Mouse (Mus musculus): ENCODE data around the gene Lepr. TPM values are rescaled to one million over a fixed set of nuclear protein-coding genes. Genes with fewer than 3 reads are reported as not detected.

The Lepr gene
- total and polyA plus RNA-seq, 3 experiments = 0.04 TPM; not detected in 2

DNA sequence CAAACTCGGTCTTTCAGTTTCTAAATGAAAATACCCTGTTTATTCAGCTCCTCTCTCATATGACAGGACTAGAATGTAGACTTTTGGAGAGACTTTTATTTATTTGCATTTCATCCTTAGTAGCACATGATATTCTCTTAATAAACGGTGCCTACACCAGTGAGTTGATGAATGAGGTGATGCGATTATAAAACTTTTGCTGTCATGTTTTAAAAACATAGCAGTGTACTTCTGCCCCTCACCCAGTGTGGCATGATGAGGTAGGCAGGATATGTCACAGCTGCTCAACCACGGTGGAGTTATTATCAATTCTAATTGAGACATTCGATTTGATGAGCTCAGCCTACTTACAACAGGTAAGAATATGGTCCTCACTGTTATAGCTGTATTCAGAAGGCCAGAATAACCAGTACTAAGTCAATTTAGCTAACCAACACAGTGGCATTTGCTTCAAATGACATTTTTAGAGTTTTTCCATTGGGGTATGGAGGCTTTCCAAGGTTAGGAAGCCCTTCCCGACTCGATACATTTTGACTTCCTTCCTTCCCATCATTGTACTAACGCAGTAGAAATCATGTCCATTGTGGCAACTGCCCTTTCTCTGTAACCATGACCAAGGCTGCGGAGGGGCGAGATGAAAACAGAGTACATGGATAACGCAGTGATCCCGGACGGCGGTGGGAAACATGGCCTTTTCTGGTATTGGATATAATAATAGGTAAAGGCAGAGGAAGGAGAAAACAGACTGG is 16.1 kb upstream of the Lepr start:
- Histone ChIP-seq H3K4me1 (ENCODE audit: control insufficient read depth in 1 of 2, insufficient read depth in 2 of 2, low read length in 2 of 2) (no peaks in the 10 kb centered on the region), H3K27ac (ENCODE audit: control insufficient read depth, low read depth, low read length) (no peak overlapping the region), H3K4me3 (ENCODE audit: control insufficient read depth in 1 of 2, insufficient read depth in 1 of 2, low read depth in 2 of 2, low read length in 2 of 2) (no peak overlapping the region), H3K36me3 (ENCODE audit: control insufficient read depth in 1 of 2, insufficient read depth in 2 of 2, low read length in 2 of 2) (no peaks in the 10 kb centered on the region), H3K79me2 (ENCODE audit: control insufficient read depth, insufficient read depth, low read length, poor library complexity) (no peaks in the 10 kb centered on the region), H3K27me3 (ENCODE audit: control insufficient read depth in 1 of 2, insufficient read depth in 2 of 2, low read length in 2 of 2) (peaks cover 0 to 3% of the 10 kb centered on the region in 2 experiments; a peak in 2 of 4 replicates), H3K9me3 (replicated peaks; ENCODE audit: insufficient read depth, low read length) (no peaks in the 10 kb centered on the region), H3K9ac (ENCODE audit: control insufficient read depth, low read depth, low read length, poor library complexity, severe bottlenecking) (no peak overlapping the region)
- DNase-seq (ENCODE audit: low read depth, low spot score) = no peak
- no peak for TF ChIP-seq UBTF (IDR thresholded peaks at IDR 0.05; ENCODE audit: borderline replicate concordance, insufficient read depth, low read depth, low read length)
- no peak for TF ChIP-seq MAFK (IDR thresholded peaks at IDR 0.05; ENCODE audit: borderline replicate concordance, low read depth, low read length)
- TF ChIP-seq ELF1 (IDR thresholded peaks at IDR 0.05; ENCODE audit: low read depth, low read length) = no peak
- no peak for TF ChIP-seq TCF12 (IDR thresholded peaks at IDR 0.05; ENCODE audit: low read depth, low read length)
- TF ChIP-seq GABPA (IDR thresholded peaks at IDR 0.05; ENCODE audit: low read depth, low read length) = no peak
- no peak for TF ChIP-seq ZC3H11A (IDR thresholded peaks at IDR 0.05; ENCODE audit: low read depth, low read length)
- TF ChIP-seq RCOR1 (IDR thresholded peaks at IDR 0.05; ENCODE audit: low read depth, low read length) = no peak
- TF ChIP-seq ETS1 (IDR thresholded peaks at IDR 0.05; ENCODE audit: low read depth, low read length) = no peak
- TF ChIP-seq MEF2A (IDR thresholded peaks at IDR 0.05; ENCODE audit: extremely low read depth, insufficient replicate concordance, low read depth, low read length, poor library complexity, severe bottlenecking) = no peak
- TF ChIP-seq EP300 (IDR thresholded peaks at IDR 0.05; ENCODE audit: low read depth in 1 of 2, low read length in 2 of 2) = no peak
- TF ChIP-seq USF2 (IDR thresholded peaks at IDR 0.05; ENCODE audit: borderline replicate concordance in 1 of 2, insufficient read depth in 1 of 2, low read depth in 1 of 2, low read length in 2 of 2) = no peak
- TF ChIP-seq MAX (IDR thresholded peaks at IDR 0.05; ENCODE audit: low read length) = no peak

DNA sequence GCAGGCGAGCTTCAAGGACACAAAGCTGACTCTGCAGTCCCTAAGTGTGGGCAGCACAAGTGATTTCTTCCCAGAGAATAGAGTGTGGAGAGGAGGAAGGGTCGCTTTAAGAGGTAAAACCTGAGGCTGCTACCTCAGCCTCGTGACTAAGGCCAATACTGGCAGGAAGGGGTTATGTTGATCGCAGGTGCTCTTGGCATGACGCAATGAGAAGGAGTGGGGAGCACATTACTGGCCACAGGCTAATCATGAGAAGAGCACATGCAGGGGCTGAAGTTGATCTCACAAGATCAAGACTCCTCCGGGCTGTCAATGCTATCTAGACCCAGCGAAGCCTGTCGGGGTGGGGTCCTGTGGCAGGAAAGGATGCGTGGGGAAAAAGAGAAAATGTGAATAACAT is 11.9 kb upstream of the Lepr start:
- H3K27ac ChIP-seq (ENCODE audit: control insufficient read depth, low read depth, low read length) = no peak overlapping the region
- H3K36me3 ChIP-seq (ENCODE audit: control insufficient read depth in 1 of 2, insufficient read depth in 2 of 2, low read length in 2 of 2) = no peaks in the 10 kb centered on the region
- TF ChIP-seq EP300 (IDR thresholded peaks at IDR 0.05; ENCODE audit: low read depth in 1 of 2, low read length in 2 of 2) (no peak), USF2 (IDR thresholded peaks at IDR 0.05; ENCODE audit: borderline replicate concordance in 1 of 2, insufficient read depth in 1 of 2, low read depth in 1 of 2, low read length in 2 of 2) (no peak), ELF1 (IDR thresholded peaks at IDR 0.05; ENCODE audit: low read depth, low read length) (no peak), RAD21 (IDR thresholded peaks at IDR 0.05; ENCODE audit: low read depth, low read length) (no peak), KAT2A (conservative IDR thresholded peaks at IDR 0.05; ENCODE audit: low read depth, low read length) (no peak), ZMIZ1 (IDR thresholded peaks at IDR 0.05; ENCODE audit: low read depth, low read length) (no peak), TCF12 (IDR thresholded peaks at IDR 0.05; ENCODE audit: low read depth, low read length) (no peak), MYB (IDR thresholded peaks at IDR 0.05; ENCODE audit: low read depth, low read length) (no peak), GABPA (IDR thresholded peaks at IDR 0.05; ENCODE audit: low read depth, low read length) (no peak), TBP (IDR thresholded peaks at IDR 0.05; ENCODE audit: low read depth, low read length) (no peak), ZKSCAN1 (IDR thresholded peaks at IDR 0.05; ENCODE audit: low read depth, low read length) (no peak), JUND (IDR thresholded peaks at IDR 0.05; ENCODE audit: low read depth, low read length) (no peak), SMC3 (IDR thresholded peaks at IDR 0.05; ENCODE audit: low read depth, low read length) (no peak), E2F4 (IDR thresholded peaks at IDR 0.05; ENCODE audit: borderline replicate concordance, low read depth, low read length) (no peak), BHLHE40 (IDR thresholded peaks at IDR 0.05; ENCODE audit: borderline replicate concordance, low read depth, low read length) (no peak), NRF1 (IDR thresholded peaks at IDR 0.05; ENCODE audit: insufficient read depth, low read depth, low read length, poor library complexity, severe bottlenecking) (no peak), ZC3H11A (IDR thresholded peaks at IDR 0.05; ENCODE audit: low read depth, low read length) (no peak)
- no peaks in the 10 kb centered on the region for H3K4me1 ChIP-seq (ENCODE audit: control insufficient read depth in 1 of 2, insufficient read depth in 2 of 2, low read length in 2 of 2)
- no peak overlapping the region for H3K9ac ChIP-seq (ENCODE audit: control insufficient read depth, low read depth, low read length, poor library complexity, severe bottlenecking)
- H3K9me3 ChIP-seq (replicated peaks; ENCODE audit: insufficient read depth, low read length) = no peaks in the 10 kb centered on the region
- H3K79me2 ChIP-seq (ENCODE audit: control insufficient read depth, insufficient read depth, low read length, poor library complexity) = no peaks in the 10 kb centered on the region
- no peak for DNase-seq (ENCODE audit: low read depth, low spot score)
- peaks cover 0 to 4% of the 10 kb centered on the region in 2 experiments; a peak in 2 of 4 replicates for H3K27me3 ChIP-seq (ENCODE audit: control insufficient read depth in 1 of 2, insufficient read depth in 2 of 2, low read length in 2 of 2)
- no peak overlapping the region for H3K4me3 ChIP-seq (ENCODE audit: control insufficient read depth in 1 of 2, insufficient read depth in 1 of 2, low read depth in 2 of 2, low read length in 2 of 2)

All from MEL (cell line).